Mouse (Mus musculus): Measurements from ENCODE around the gene Cabp1.
A peak's percentile ranks its signal among the peaks of the same experiment; 100 is the strongest.

DNA sequence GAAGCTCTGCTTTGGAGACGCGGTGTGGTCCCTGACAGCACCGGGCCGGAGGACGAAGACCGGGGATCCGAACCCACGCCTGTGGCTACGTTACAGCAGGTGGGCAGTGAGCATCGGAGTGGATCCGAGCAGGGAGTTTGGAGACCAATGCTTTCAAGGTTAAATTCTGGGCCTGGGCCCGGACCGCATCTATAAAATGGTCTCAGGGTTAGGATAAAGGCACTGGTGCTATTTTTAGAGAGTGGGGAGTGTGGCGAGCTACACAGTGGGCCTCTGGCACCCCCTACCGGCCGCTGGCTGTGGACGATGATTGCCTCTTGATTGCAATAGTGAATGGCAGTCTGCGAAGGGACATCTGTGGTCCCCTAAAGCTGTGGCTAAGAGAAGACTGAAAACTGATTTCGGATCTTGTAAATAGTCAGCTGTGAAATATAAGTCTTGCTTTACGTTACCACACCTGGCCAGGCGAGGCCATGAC is 41.6 kb upstream of the Cabp1 start, which contains the start of gene Pop5:
- TF ChIP-seq HCFC1 (IDR thresholded peaks at IDR 0.05; ENCODE audit: low read depth, low read length), result peak; percentile 29; the same call in 1 of the 2 replicates
- no peak for TF ChIP-seq CHD2 (IDR thresholded peaks at IDR 0.05; ENCODE audit: low read length)
- TF ChIP-seq GATA1 (IDR thresholded peaks at IDR 0.05; ENCODE audit: low read depth, low read length), result no peak
- peak; percentile 93 to 97 (median 95) for TF ChIP-seq CTCF (IDR thresholded peaks at IDR 0.05 in 2 of 3, conservative IDR thresholded peaks at IDR 0.05 in 1 of 3; ENCODE audit: control insufficient read depth in 1 of 3, insufficient read depth in 1 of 3, low read depth in 2 of 3, low read length in 3 of 3, poor library complexity in 1 of 3, severe bottlenecking in 1 of 3)
- TF ChIP-seq SMC3 (IDR thresholded peaks at IDR 0.05; ENCODE audit: low read depth, low read length), result peak; percentile 70
- peak; percentile 75 for TF ChIP-seq ZC3H11A (IDR thresholded peaks at IDR 0.05; ENCODE audit: low read depth, low read length)
- no peak for TF ChIP-seq NELFE (IDR thresholded peaks at IDR 0.05; ENCODE audit: low read depth, low read length)
- no peak for TF ChIP-seq EP300 (IDR thresholded peaks at IDR 0.05; ENCODE audit: low read depth in 1 of 2, low read length in 2 of 2)
- no peak for TF ChIP-seq BHLHE40 (IDR thresholded peaks at IDR 0.05; ENCODE audit: borderline replicate concordance, low read depth, low read length)
- no peak for TF ChIP-seq JUND (IDR thresholded peaks at IDR 0.05; ENCODE audit: low read depth, low read length)
- TF ChIP-seq RAD21 (IDR thresholded peaks at IDR 0.05; ENCODE audit: low read depth, low read length), result peak; percentile 94
- no peak for TF ChIP-seq POLR2A (IDR thresholded peaks at IDR 0.05; ENCODE audit: control insufficient read depth in 1 of 2, insufficient read depth in 1 of 2, low read depth in 1 of 2, low read length in 2 of 2, poor library complexity in 1 of 2)
- TF ChIP-seq MAFK (IDR thresholded peaks at IDR 0.05; ENCODE audit: borderline replicate concordance, low read depth, low read length), result no peak
- TF ChIP-seq NRF1 (IDR thresholded peaks at IDR 0.05; ENCODE audit: insufficient read depth, low read depth, low read length, poor library complexity, severe bottlenecking), result no peak

All from MEL (cell line).